Mouse (Mus musculus): ENCODE results near the gene Plekhh2.

DNA sequence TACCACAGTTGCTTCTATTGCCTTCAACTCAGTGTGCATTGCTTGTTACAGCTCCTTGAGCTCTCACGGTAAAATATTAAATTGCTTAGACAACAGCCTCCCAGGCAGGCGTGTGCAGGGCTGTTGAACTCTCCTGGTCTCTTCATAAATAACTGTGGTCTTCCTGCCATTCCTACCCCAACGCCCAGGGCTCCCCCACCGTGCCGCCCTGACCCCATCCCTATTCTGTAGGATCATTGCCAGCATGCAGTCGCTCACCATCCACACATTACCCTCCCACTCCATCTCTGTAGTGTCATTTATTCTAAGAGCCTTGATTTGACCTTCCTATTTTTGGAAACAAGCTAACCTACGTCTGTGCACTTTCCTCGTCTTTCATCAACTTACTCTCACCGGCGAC, 153.4 kb downstream of the Plekhh2 start:
- TF ChIP-seq CTCF (IDR thresholded peaks at IDR 0.05; ENCODE audit: control insufficient read depth, insufficient read depth, insufficient replicate concordance, low read depth, low read length) (no peak), POLR2A (IDR thresholded peaks at IDR 0.05; ENCODE audit: control insufficient read depth, low read depth, low read length) (no peak)
